Mouse (Mus musculus) intestine, embryonic 14.5 days (tissue): ENCODE results near the gene Itgal. TPM values are rescaled to one million over a fixed set of nuclear protein-coding genes. Genes with fewer than 3 reads are reported as not detected.

Experiments
- ATAC-seq: fragments of 200-750 bp; cut with Nextera tagmentation; replicated peaks from 2 replicates; pipeline ENCODE4 v1.8.0; 2017; ENCODE audit warnings: low read depth, moderate number of reproducible peaks, moderate TSS enrichment, moderate library complexity; ENCODE audit not compliant: low FRiP score, low TSS enrichment
- DNase-seq: peaks from one replicate; pipeline ENCODE4 v3.0.0-alpha.2; 2018; ENCODE audit warnings: low spot score
- H3K27ac ChIP-seq: fragments of 300-500 bp; sonication (generic); 2 replicates; pipeline ENCODE4 v1.5.1; 2014; ENCODE audit warnings: low read depth, mild to moderate bottlenecking, control low read depth
- H3K27me3 ChIP-seq: fragments of 300-500 bp; sonication (generic); replicated peaks from 2 replicates; pipeline ENCODE4 v1.6.1; 2014; ENCODE audit warnings: low read length, control low read depth; ENCODE audit not compliant: control insufficient read depth, insufficient read depth
- H3K36me3 ChIP-seq: fragments of 300-500 bp; sonication (generic); 2 replicates; pipeline ENCODE4 v1.6.1; 2014; ENCODE audit warnings: low read length, control low read depth; ENCODE audit not compliant: control insufficient read depth, insufficient read depth
- H3K4me1 ChIP-seq: fragments of 300-500 bp; sonication (generic); replicated peaks from 2 replicates; pipeline ENCODE4 v1.6.1; 2014; ENCODE audit warnings: low read length, control low read depth, mixed read lengths; ENCODE audit not compliant: control insufficient read depth, insufficient read depth
- H3K4me2 ChIP-seq: fragments of 300-500 bp; sonication (generic); 2 replicates; pipeline ENCODE4 v1.6.1; 2014; ENCODE audit warnings: low read length
- H3K4me3 ChIP-seq: fragments of 300-500 bp; sonication (generic); 2 replicates; pipeline ENCODE4 v1.5.1; 2014; ENCODE audit warnings: low read depth, low read length, control low read depth, mixed read lengths
- H3K9ac ChIP-seq: fragments of 300-500 bp; sonication (generic); 2 replicates; pipeline ENCODE4 v1.6.1; 2014; ENCODE audit warnings: mild to moderate bottlenecking, low read length
- H3K9me3 ChIP-seq: fragments of 300-500 bp; sonication (generic); 2 replicates; pipeline ENCODE4 v1.6.1; 2016; ENCODE audit warnings: low read length, control low read depth; ENCODE audit not compliant: control insufficient read depth
- WGBS: fragments of 180-500 bp; shearing (Covaris S2); extraction: QIAGEN DNeasy Blood & Tissue Kit; methylation state at CpG from one replicate; pipeline ENCODE4 v1.1.7; 2014; 5-methylcytosine and 5-hydroxymethylcytosine counted together
- polyA plus RNA-seq: library from polyadenylated mRNA; unstranded; fragments of >200 nt; fragmentation: Nextera tagmentation; extraction: Ambion mirVana; gene quantifications from 2 replicates; pipeline ENCODE4 v1.2.1, GENCODE M21; 2014

Itgal gene
- polyA plus RNA-seq, 1 experiment from 2014 or later = 2.1 TPM

DNA sequence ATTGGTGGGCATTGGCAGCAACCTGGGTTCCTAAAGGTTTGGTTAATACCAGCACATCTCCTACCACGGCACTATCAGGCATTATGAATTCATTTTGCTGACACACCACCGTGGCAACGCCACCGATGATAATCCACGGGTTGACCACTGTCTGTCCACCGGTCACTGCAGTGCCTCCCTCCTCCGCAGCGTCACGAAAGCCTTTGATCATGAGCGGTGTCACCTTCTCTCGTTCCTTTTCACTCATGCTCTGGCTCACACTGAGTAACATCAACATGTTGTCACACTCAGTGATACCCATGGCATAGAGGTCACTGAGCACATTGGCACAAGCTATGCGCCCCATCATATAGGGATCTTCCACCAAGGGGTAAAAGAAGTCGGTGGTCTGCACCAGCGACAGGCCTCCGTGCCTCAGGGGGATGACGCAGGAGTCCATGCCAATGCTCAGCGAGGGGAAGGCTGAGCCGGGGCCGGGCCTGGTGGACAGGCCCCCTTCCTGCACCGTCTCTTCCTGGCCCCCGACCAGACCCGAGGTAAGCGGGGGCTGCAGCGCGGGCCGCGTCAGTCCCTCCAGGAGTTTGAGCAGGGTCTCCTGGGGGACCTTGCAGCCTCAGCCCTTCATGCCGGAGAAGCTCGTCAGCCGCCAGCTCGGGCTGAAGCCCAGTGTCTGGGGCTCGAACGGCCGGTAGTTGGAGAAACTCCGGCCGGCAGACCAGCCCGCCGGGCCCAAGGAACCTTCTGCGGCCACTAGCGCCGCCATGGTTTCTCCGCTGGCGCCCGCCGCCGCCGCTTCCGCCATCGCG, 22.7 kb upstream of the Itgal start:
- no peak for DNase-seq
- Histone ChIP-seq H3K36me3 (peaks cover 22% of the 10 kb centered on the region), H3K9me3 (0 out of 2 replicates have a peak, but pooled peaks cover 7% of the 10 kb centered on the region), H3K4me2 (peak overlapping the region; percentile 83), H3K27ac (peak overlapping the region; percentile 91), H3K4me1 (peaks cover 14% of the 10 kb centered on the region), H3K27me3 (no peaks in the 10 kb centered on the region), H3K9ac (peak overlapping the region; percentile 95), H3K4me3 (peak overlapping the region; percentile 90)
- ATAC-seq = peak; percentile 60
- 17% methylated on average over 50 of the region's 50 CpGs for WGBS

DNA sequence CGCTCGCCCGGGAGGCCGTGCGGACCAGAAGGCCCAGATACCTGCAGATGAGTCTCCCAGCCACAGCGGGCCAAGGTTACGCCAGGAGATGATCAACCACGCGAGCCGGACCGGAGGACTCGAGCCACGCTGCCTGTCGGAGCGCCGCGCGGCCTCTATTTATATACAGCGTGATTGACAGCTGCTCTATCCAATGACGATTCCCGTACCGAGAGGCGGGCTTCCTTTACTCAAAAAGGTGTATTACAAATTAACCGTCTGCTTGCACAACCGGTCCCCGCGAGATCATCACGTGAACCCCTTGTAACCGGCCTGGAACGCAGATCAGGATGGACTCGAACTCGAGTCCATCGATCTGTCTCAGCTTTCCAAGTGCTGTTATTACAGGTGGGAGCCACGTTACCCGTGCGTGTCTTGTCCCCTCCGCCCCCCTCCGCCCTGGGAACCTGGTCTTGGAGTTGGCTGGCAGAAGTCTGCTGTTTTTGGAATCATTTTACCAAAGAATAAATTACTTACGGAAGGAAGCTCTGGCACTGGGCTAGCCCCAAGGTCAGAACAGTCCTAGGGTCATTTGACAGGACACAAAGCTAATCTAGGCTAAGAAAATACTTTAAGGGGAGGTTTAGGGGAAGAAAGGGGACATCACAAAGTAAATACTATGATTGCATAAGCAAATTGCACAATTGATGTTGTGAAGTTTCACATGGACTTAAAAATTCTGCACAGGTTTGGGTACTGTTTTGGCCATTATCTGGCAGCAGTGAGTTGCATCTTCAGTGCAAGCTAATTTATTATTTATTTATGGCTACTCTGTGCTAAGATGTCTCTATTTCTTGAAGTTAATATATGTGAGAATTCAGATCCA, 21.9 kb upstream of the Itgal start, which contains the start of gene Sephs2:
TSS of gene Sephs2 (minus strand) at position 131 of the 865 bp plus-strand sequence.
- peak within 1 kb of the TSS; percentile 95 for H3K9ac ChIP-seq
- no peaks in the 10 kb centered on the region for H3K27me3 ChIP-seq
- DNase-seq = peak; percentile 99
- peak within 1 kb of the TSS; percentile 90 for H3K4me3 ChIP-seq
- H3K9me3 ChIP-seq = no peaks in the 10 kb centered on the region
- peak within 1 kb of the TSS; percentile 91 for H3K27ac ChIP-seq
- WGBS = 3% methylated on average over 39 of the region's 39 CpGs
- ATAC-seq = peak; percentile 87
- H3K4me1 ChIP-seq = peaks cover 14% of the 10 kb centered on the region
- peaks cover 22% of the 10 kb centered on the region for H3K36me3 ChIP-seq
- peak within 1 kb of the TSS; percentile 83 for H3K4me2 ChIP-seq

DNA sequence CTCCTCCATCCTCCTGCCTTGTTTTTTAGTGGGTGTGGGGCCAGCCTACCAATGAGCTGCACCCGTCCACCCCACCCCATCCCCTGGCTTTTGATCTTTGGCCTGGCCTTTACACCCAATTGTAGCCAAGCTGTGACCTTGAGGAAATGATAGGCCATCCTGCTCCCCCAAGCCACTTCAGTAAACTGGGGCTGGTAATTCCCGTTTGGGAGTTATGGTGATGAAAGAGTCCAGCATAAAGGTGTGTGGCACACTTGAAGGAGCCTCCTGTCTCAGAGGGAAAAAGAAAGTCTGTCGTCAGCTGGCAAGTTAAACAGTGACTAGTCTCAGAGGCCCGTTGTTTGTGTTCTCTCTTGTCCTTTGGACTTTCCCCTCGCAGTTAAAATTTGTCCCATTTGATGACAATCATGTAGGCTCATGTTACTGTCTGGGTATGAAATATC, 19.5 kb upstream of the Itgal start:
- H3K4me2 ChIP-seq = no peak overlapping the region
- no peak for DNase-seq

DNA sequence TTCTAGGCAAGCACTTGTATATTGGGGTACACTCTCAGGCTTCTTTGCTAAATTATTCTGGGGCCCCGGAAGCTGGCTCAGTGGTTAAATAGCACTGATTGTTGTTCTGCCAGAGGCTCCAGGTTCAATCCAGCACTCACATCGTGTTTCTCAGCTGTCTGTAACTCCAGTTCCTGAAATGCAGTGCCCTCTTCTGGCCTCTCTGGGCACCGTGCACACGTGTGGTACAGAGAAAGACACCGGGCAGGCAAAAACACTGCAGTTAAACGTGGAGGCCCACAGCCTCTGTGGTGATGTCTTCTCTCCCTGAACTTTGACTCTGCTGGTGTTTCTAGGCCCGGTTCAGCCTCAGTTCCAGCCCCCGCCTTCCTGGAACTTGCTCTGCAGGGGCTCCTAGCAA, 17.7 kb upstream of the Itgal start:
- Histone ChIP-seq H3K4me3 (no peak overlapping the region), H3K36me3 (no peaks in the 10 kb centered on the region), H3K9me3 (no peaks in the 10 kb centered on the region), H3K4me1 (peaks cover 4% of the 10 kb centered on the region; the same call in 1 of the 2 replicates), H3K27me3 (no peaks in the 10 kb centered on the region), H3K4me2 (no peak overlapping the region), H3K9ac (no peak overlapping the region), H3K27ac (no peak overlapping the region)
- DNase-seq = no peak
- WGBS = 28% methylated on average over 8 of the region's 8 CpGs
- no peak for ATAC-seq

More for the DNA sequence above, 19.5 kb upstream of the Itgal start:
- Histone ChIP-seq H3K4me1 (peaks cover 14% of the 10 kb centered on the region), H3K9me3 (no peaks in the 10 kb centered on the region), H3K27me3 (no peaks in the 10 kb centered on the region), H3K4me3 (no peak overlapping the region), H3K9ac (no peak overlapping the region), H3K36me3 (peaks cover 9% of the 10 kb centered on the region), H3K27ac (peak overlapping the region; percentile 62)
- 56% methylated on average over 5 of the region's 5 CpGs for WGBS
- ATAC-seq = peak; percentile 37; the same call in 1 of the 2 replicates

GRCm38 (mm10) chr7:127280092-127280491, 16.0 kb upstream of the Itgal start:
- ATAC-seq (no peak), DNase-seq (no peak)
- Histone ChIP-seq H3K27me3 (no peaks in the 10 kb centered on the region), H3K9me3 (no peaks in the 10 kb centered on the region), H3K27ac (no peak overlapping the region), H3K4me2 (no peak overlapping the region), H3K4me1 (no peaks in the 10 kb centered on the region), H3K36me3 (no peaks in the 10 kb centered on the region), H3K4me3 (no peak overlapping the region), H3K9ac (no peak overlapping the region)
- 53% methylated on average over 3 of the region's 3 CpGs for WGBS

DNA sequence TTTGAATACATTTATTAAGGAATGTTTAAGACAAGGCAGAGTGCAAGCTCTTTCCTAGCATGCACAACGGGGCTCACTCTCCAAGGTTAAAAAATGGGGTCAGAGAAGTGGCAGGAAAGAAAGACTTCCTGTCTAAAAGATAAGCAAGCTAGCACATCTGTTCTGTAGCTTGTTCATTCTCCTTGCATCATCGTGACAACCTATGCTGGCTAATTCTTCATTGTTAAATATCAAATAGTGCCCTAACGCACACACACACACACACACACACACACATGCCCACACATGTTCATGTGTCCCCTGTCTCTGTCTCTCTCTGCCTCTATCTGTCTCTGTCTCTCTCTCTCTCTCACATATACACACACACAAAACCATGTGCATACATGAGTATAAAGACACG, 14.9 kb upstream of the Itgal start:
- Histone ChIP-seq H3K4me3 (no peak overlapping the region), H3K9ac (no peak overlapping the region), H3K36me3 (no peaks in the 10 kb centered on the region), H3K4me2 (no peak overlapping the region), H3K27ac (no peak overlapping the region), H3K27me3 (no peaks in the 10 kb centered on the region), H3K9me3 (no peaks in the 10 kb centered on the region), H3K4me1 (no peaks in the 10 kb centered on the region)
- WGBS = 58% methylated on average over 4 of the region's 4 CpGs
- DNase-seq = no peak
- ATAC-seq = no peak

- Histone ChIP-seq H3K27ac (no peak overlapping the region), H3K4me2 (no peak overlapping the region), H3K4me3 (no peak overlapping the region), H3K9ac (no peak overlapping the region), H3K9me3 (no peaks in the 10 kb centered on the region), H3K4me1 (no peaks in the 10 kb centered on the region), H3K36me3 (no peaks in the 10 kb centered on the region), H3K27me3 (no peaks in the 10 kb centered on the region)
- ATAC-seq = no peak
- 89% methylated on average over 2 of the region's 2 CpGs for WGBS
- no peak for DNase-seq
Measured at GRCm38 (mm10) chr7:127282190-127282589, 13.9 kb upstream of the Itgal start.

- WGBS = 79% methylated on average over 6 of the region's 10 CpGs
- DNase-seq = no peak
- H3K4me3 ChIP-seq = no peak overlapping the region
- no peaks in the 10 kb centered on the region for H3K4me1 ChIP-seq
- H3K27ac ChIP-seq = no peak overlapping the region
- no peak overlapping the region for H3K4me2 ChIP-seq
- H3K9me3 ChIP-seq = peaks cover 12% of the 10 kb centered on the region; the same call in 1 of the 2 replicates
- no peak for ATAC-seq
- H3K27me3 ChIP-seq = no peaks in the 10 kb centered on the region
- no peak overlapping the region for H3K9ac ChIP-seq
- H3K36me3 ChIP-seq = no peaks in the 10 kb centered on the region
Measured at GRCm38 (mm10) chr7:127285154-127285553, 10.9 kb upstream of the Itgal start.
